Mouse (Mus musculus) embryonic facial prominence, embryonic 12.5 days (tissue): ENCODE results near the gene Mettl23. TPM values are rescaled to one million over a fixed set of nuclear protein-coding genes. Genes with fewer than 3 reads are reported as not detected.
"Not testable (repeated sequence)": the region's sequence is repeated elsewhere in the genome, so short reads cannot be mapped to it uniquely, and the experiment has no call there.

Experiments used
- ATAC-seq: fragments of 200-750 bp; cut with Nextera tagmentation; 2 replicates; pipeline ENCODE4 v1.8.0; 2017; ENCODE audit not compliant: insufficient number of reproducible peaks, insufficient read depth, low FRiP score, low TSS enrichment
- H3K27ac ChIP-seq: fragments of 300-500 bp; sonication (generic); 2 replicates; pipeline ENCODE4 v1.5.1; 2016; ENCODE audit warnings: mild to moderate bottlenecking
- H3K27me3 ChIP-seq: fragments of 300-500 bp; sonication (generic); 2 replicates; pipeline ENCODE4 v1.6.1; 2016; ENCODE audit warnings: mild to moderate bottlenecking, moderate library complexity
- H3K36me3 ChIP-seq: fragments of 300-500 bp; sonication (generic); 2 replicates; pipeline ENCODE4 v1.6.1; 2016; ENCODE audit warnings: mild to moderate bottlenecking
- H3K4me1 ChIP-seq: fragments of 300-500 bp; sonication (generic); 2 replicates; pipeline ENCODE4 v1.6.1; 2016
- H3K4me2 ChIP-seq: fragments of 300-500 bp; sonication (generic); replicated peaks from 2 replicates; pipeline ENCODE4 v1.6.1; 2016; ENCODE audit warnings: mild to moderate bottlenecking, moderate library complexity
- H3K4me3 ChIP-seq: fragments of 300-500 bp; sonication (generic); 2 replicates; pipeline ENCODE4 v1.5.1; 2016; ENCODE audit warnings: mild to moderate bottlenecking
- H3K9ac ChIP-seq: fragments of 300-500 bp; sonication (generic); 2 replicates; pipeline ENCODE4 v1.6.1; 2016; ENCODE audit warnings: mild to moderate bottlenecking, moderate library complexity
- H3K9me3 ChIP-seq: fragments of 300-500 bp; sonication (generic); 2 replicates; pipeline ENCODE4 v1.6.1; 2016; ENCODE audit warnings: mild to moderate bottlenecking, moderate library complexity
- WGBS: fragments of 180-500 bp; shearing (Covaris S2); methylation state at CpG from one replicate; pipeline ENCODE4 v1.1.7; 2016; 5-methylcytosine and 5-hydroxymethylcytosine counted together
- polyA plus RNA-seq: library from polyadenylated mRNA; unstranded; fragments of >200 nt; fragmentation: Nextera tagmentation; extraction: Ambion mirVana; gene quantifications from 2 replicates; pipeline ENCODE4 v1.2.1, GENCODE M21; 2016

Mettl23 gene
- polyA plus RNA-seq, 1 experiment from 2014 or later: 63.7 TPM

DNA sequence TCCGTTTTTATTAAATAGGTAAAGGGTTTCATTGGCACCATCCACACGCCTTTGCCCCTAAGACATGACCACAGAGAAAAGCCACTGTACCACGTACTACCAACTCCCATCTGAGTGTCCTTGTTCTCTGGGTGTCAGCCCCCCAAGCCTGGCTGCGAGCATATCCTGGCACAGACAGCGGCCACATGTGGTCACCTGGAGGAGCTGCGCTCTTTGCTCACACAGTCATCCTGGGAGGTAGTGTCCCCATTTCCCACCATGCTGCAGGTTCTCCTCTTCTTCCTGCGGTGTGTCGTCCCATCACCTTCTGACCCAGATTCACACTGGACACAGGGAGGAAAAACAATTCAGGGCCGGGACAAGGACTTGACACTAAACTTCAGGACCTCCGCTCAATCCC is 5.6 kb upstream of the Mettl23 start:
- no peak for ATAC-seq
- no peaks in the 10 kb centered on the region for H3K27me3 ChIP-seq
- H3K9me3 ChIP-seq: no peaks in the 10 kb centered on the region
- no peak overlapping the region for H3K9ac ChIP-seq
- peaks cover 27% of the 10 kb centered on the region for H3K4me1 ChIP-seq
- no peak overlapping the region for H3K27ac ChIP-seq
- peaks cover 83% of the 10 kb centered on the region for H3K36me3 ChIP-seq
- no peak overlapping the region for H3K4me2 ChIP-seq
- 91% methylated on average over 10 of the region's 10 CpGs for WGBS
- no peak overlapping the region for H3K4me3 ChIP-seq

DNA sequence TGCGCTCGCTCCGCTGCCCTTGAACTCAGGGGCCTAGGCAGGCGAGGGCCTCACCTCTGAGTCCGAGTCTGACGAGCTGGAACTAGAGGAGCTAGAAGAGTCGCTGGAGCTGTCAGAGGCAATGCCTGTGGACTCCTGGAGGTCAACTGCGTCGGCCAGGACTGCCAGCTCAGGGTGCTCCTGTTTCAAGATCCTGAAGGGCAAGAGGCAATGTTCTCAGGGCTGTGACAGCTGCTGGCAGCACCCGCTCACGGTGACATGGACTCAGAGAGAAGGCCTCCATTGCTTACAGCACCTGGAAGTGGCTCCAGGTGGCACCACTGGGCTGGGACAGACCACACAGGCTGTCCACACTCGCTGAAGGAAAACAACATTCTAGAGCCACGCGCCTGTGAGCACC is 4.1 kb upstream of the Mettl23 start:
- WGBS: 88% methylated on average over 14 of the region's 14 CpGs
- H3K9ac ChIP-seq: no peak overlapping the region
- H3K9me3 ChIP-seq: no peaks in the 10 kb centered on the region
- H3K4me1 ChIP-seq: peaks cover 25% of the 10 kb centered on the region
- peaks cover 69% of the 10 kb centered on the region for H3K36me3 ChIP-seq
- H3K27ac ChIP-seq: no peak overlapping the region
- H3K4me2 ChIP-seq: no peak overlapping the region
- no peak overlapping the region for H3K4me3 ChIP-seq
- no peaks in the 10 kb centered on the region for H3K27me3 ChIP-seq
- ATAC-seq: no peak

DNA sequence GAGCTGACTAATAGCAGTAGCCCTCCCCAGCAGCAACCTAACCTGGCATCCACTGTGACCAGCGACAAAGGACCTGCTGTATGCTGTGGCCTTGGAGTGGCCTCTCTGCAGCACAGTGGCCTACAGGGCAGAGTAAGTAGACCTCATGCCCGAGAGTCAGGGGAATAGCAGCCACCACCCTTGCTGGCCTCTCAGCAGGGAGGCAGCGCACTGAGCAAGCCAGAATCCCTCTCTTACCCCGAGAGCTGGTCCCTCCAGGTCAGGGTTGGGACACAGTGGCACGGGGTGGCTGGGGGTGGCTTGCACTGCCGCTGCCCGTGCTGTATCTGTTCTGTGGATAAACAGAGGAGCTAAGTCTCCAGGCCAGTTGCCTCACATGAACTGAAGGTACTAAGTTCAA is 3.5 kb upstream of the Mettl23 start:
- peak overlapping the region; percentile 22; the same call in 1 of the 2 replicates for H3K4me2 ChIP-seq
- no peak for ATAC-seq
- peaks cover 32% of the 10 kb centered on the region for H3K4me1 ChIP-seq
- no peaks in the 10 kb centered on the region for H3K27me3 ChIP-seq
- H3K27ac ChIP-seq: no peak overlapping the region
- peaks cover 63% of the 10 kb centered on the region for H3K36me3 ChIP-seq
- H3K9ac ChIP-seq: 0 out of 2 replicates have a peak overlapping the region, but pooled peaks have one; percentile 27
- no peak overlapping the region for H3K4me3 ChIP-seq
- no peaks in the 10 kb centered on the region for H3K9me3 ChIP-seq
- 80% methylated on average over 7 of the region's 7 CpGs for WGBS

DNA sequence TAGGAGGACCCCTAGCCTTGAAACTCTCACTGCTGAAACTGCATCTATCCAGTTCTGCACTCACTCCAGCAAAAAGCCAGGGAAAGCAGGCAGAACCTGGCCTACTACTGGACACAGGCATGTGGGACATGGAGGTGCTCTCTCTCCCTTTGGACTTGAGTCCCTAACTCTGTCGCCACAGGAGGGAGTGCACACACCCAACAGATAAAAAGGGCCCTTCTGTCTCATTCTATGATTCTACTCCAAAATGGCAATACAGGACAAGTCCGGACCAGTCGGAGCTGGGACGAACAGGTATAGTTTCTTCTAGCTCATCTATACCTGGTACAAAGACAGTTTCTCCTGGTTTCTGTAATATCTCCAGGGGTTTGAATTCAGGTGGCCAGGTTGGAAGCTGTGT is 2.3 kb upstream of the Mettl23 start:
- Histone ChIP-seq H3K27ac (no peak overlapping the region), H3K4me3 (peak overlapping the region; percentile 86), H3K27me3 (no peaks in the 10 kb centered on the region), H3K4me1 (peaks cover 33% of the 10 kb centered on the region), H3K4me2 (peak overlapping the region; percentile 82), H3K36me3 (peaks cover 51% of the 10 kb centered on the region), H3K9ac (peak overlapping the region; percentile 19; the same call in 1 of the 2 replicates), H3K9me3 (no peaks in the 10 kb centered on the region)
- 84% methylated on average over 4 of the region's 4 CpGs for WGBS
- ATAC-seq: no peak

DNA sequence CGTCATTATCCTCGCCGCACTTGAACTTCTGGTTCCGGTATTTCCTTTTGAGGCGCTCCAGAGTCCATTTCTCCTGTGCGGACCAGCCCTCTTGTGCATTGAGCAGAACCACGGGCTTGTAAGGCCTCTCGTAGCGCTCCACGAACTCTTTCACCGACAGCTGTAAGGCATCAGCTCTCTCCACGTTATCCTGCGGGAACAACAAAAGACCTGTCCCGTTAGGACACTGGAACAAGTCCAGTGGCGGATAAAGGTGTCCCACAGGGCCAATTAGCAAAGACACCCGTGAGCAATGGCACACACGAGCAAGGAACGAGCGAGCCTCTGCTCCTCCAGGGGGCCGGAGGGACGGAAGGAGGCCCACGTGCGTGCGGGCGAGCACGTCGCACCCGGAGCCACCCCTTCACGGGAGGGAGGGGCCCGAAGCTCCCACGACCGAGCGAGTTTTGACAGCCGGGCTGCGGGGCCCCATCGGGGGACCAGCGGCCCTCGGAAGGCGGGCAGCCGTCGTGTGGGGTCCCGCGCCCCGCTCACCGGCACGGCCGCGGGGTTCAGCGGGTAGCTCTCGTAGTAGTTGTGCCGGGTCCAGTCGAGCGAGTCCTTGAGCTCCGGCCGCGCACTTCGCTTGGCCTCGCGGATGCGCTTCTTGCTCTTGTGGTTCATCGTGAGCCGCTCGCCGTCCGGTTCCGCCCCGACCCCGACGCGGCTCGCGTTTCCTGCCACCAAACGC is 382 bp upstream of the Mettl23 start:
- Histone ChIP-seq H3K9me3 (no peaks in the 10 kb centered on the region), H3K27me3 (no peaks in the 10 kb centered on the region), H3K4me2 (peak overlapping the region; percentile 82), H3K4me1 (peaks cover 33% of the 10 kb centered on the region), H3K27ac (peak overlapping the region; percentile 97), H3K4me3 (peak overlapping the region; percentile 86), H3K9ac (peak overlapping the region; percentile 84), H3K36me3 (peaks cover 37% of the 10 kb centered on the region)
- 0% methylated on average over 71 of the region's 73 CpGs for WGBS
- peak; percentile 67; the same call in 1 of the 2 replicates for ATAC-seq

DNA sequence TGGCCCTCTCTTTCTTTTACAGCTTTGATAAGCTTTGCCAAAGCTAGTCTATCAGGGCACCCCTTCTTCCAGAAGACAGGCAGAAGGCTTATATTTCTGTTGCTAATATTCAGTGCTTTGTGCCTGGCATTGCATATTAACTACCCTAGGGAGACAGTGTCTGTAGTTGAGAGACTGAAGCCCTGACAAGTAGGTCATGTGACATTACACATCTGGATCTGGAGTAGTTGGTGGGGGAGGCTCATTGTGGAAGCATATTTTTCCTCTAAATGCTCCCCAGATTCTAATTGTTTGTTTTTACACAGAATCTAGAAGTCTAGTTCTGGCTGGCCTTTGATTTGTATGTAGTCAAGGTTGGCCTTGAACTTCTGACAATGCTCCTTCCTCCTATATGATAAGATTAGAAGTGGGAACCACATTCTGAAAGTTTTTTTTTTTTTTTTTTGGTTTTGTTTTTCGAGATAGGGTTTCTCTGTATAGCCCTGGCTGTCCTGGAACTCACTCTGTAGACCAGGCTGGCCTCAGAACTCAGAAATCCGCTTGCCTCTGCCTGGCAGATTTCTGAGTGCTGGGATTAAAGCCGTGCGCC is 3.6 kb downstream of the Mettl23 start:
- Histone ChIP-seq H3K4me3 (no peak overlapping the region), H3K4me1 (peaks cover 20% of the 10 kb centered on the region), H3K36me3 (peaks cover 32% of the 10 kb centered on the region), H3K4me2 (no peak overlapping the region), H3K27me3 (no peaks in the 10 kb centered on the region), H3K9me3 (no peaks in the 10 kb centered on the region), H3K9ac (no peak overlapping the region), H3K27ac (no peak overlapping the region)
- no peak for ATAC-seq
- 74% methylated on average over 4 of the region's 4 CpGs for WGBS

DNA sequence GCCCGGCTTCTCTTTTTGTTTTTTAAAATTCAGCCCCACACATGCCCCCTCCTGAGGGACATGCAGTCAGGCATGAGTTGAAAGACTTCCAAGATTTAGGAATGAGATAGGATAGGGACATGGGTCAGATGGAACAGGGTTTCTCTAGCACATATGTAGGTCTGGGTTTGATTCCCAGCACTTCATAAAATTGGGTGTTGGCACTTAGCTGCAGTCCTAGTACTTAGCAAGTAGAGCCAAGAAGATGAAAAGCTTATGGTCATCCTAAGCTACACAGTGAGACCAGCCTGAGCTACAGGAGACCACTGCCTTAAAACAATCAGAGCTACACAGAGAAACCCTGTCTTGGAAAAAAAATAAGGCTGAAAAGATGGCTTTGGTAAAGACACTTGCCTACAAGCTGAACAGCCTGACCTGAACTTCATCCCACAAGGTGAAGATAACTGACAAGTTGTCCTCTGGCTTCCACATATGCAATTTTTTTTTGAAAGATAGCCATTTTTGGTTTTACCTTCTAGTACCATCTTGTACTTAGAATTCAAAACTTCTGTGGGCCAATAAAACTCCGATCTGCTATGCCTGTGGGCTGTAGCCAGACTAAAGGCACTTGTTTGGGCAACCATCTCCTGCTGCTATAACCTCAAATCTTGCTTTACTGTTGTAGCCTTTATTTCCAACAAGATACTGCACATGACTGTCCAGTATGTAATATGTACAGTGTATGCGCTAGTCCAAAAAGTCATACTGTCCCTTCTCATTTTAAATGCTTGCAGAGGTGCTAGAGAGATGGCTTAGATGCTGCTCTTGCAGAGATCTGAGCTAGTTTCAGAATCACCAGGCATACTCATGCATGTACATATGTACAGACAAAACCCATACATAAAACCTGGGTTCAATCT is 4.4 kb downstream of the Mettl23 start:
- Histone ChIP-seq H3K27me3 (no peaks in the 10 kb centered on the region), H3K27ac (peak overlapping the region; percentile 46; the same call in 1 of the 2 replicates), H3K4me2 (no peak overlapping the region), H3K9ac (no peak overlapping the region), H3K4me1 (peaks cover 17% of the 10 kb centered on the region), H3K36me3 (peaks cover 32% of the 10 kb centered on the region), H3K4me3 (no peak overlapping the region), H3K9me3 (no peaks in the 10 kb centered on the region)
- ATAC-seq: no peak
- WGBS: 92% methylated on average over 3 of the region's 3 CpGs

DNA sequence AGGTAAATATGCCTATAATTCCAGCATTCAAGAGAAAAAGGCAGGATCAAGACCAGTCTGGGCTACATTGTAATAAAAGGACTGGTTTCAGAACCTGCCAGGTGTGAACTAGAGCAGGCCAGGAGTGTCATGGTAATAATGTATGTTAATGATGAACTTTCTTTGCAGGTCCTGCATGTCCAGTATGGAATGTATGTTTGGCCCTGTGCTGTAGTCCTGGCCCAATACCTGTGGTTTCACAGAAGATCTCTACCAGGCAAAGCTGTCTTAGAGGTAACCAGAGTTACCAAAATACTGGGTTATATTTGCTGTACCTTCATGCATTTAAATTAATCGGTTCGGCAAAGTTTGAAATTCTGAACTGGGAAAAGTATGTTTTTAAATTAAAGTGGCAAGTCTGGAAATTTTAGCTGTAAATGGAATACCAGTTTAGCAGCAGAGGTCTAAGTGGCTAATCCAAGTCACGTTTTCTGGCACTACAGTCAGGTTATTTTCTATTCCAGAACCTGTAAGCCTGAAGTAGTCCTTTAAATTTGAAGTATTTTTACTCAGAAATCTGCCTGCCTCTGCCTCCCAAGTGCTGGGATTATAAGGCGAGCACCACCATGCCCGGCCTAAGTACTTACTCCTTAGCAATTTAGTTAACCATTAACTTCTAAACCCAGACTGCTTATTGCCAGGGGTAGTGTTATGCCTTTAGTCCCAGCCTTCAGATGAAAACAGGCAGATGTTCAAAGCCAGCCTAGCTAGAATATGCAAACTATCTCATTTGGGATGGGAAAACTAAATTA is 5.2 kb downstream of the Mettl23 start:
- H3K9me3 ChIP-seq: no peaks in the 10 kb centered on the region
- peaks cover 32% of the 10 kb centered on the region for H3K36me3 ChIP-seq
- H3K4me3 ChIP-seq: no peak overlapping the region
- peaks cover 17% of the 10 kb centered on the region for H3K4me1 ChIP-seq
- ATAC-seq: no peak
- no peak overlapping the region for H3K4me2 ChIP-seq
- no peaks in the 10 kb centered on the region for H3K27me3 ChIP-seq
- WGBS: 81% methylated on average over 5 of the region's 5 CpGs
- 0 out of 2 replicates have a peak overlapping the region, but pooled peaks have one; percentile 46 for H3K27ac ChIP-seq
- H3K9ac ChIP-seq: no peak overlapping the region

DNA sequence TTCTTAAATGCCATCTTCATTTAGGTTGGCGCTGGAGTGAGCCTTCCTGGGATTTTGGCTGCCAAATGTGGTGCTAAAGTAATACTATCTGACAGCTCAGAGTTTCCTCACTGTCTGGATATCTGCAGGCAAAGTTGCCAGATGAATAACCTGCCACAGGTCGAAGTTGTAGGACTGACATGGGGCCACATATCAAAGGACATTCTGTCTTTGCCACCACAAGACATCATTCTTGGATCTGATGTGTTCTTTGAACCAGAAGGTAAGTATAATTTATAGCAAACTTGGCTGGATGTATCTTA is 5.8 kb downstream of the Mettl23 start:
- H3K27ac ChIP-seq, H3K4me3 ChIP-seq, H3K4me2 ChIP-seq, H3K27me3 ChIP-seq, H3K9ac ChIP-seq, H3K9me3 ChIP-seq, ATAC-seq: not testable (repeated sequence)
- H3K36me3 ChIP-seq: peaks cover 32% of the 10 kb centered on the region
- peaks cover 17% of the 10 kb centered on the region for H3K4me1 ChIP-seq
- 85% methylated on average over 2 of the region's 2 CpGs for WGBS

DNA sequence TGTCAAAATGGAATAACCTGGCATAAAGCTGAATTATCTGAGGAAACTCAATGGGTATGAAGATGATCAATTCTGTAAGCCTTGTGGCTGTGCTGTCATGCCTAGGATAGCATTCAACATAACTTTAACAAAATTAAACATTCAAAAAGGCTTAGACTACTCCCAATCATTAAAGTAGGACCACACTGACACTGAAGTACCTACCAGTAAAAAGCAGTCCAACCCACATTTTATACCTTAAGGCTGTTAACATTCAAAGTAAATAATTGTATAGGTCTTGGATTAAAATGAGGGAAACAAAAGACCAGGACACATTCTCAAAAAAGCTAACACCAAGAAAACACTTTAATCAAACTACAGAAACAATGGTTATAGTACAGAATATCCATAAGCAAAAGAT is 6.5 kb downstream of the Mettl23 start:
- Histone ChIP-seq H3K4me1 (peaks cover 15% of the 10 kb centered on the region), H3K27me3 (no peaks in the 10 kb centered on the region), H3K27ac (no peak overlapping the region), H3K36me3 (peaks cover 32% of the 10 kb centered on the region), H3K9ac (no peak overlapping the region), H3K9me3 (no peaks in the 10 kb centered on the region), H3K4me3 (no peak overlapping the region), H3K4me2 (no peak overlapping the region)
- ATAC-seq: no peak

DNA sequence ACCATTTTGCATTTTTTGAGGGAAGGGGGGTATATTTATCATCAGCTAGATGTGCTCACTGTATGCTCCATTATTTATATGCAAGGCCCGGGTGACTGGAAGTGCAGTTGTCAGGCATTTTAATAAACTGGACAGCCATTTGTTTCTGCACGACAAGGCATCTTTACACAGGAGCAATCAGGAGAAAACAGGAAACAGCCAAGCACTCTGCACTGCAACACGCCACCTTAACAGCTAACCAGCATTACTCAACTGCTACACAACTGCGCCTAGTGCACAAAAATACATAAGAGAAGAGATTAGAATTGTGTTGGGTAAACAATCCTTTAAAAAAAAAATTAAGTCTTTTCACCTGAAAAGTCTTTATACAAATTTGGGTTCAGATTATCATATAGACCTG is 7.0 kb downstream of the Mettl23 start:
- 0 out of 2 replicates have a peak overlapping the region, but pooled peaks have one; percentile 96 for H3K4me3 ChIP-seq
- 63% methylated on average over 4 of the region's 4 CpGs for WGBS
- no peak overlapping the region for H3K9ac ChIP-seq
- no peaks in the 10 kb centered on the region for H3K9me3 ChIP-seq
- no peak for ATAC-seq
- H3K4me2 ChIP-seq: peak overlapping the region; percentile 82
- H3K36me3 ChIP-seq: peaks cover 32% of the 10 kb centered on the region
- peaks cover 19% of the 10 kb centered on the region for H3K4me1 ChIP-seq
- H3K27ac ChIP-seq: no peak overlapping the region
- H3K27me3 ChIP-seq: no peaks in the 10 kb centered on the region
